Comparison of ENCODE assay signal across 9 mouse cellular contexts in the genomic region with DNA sequence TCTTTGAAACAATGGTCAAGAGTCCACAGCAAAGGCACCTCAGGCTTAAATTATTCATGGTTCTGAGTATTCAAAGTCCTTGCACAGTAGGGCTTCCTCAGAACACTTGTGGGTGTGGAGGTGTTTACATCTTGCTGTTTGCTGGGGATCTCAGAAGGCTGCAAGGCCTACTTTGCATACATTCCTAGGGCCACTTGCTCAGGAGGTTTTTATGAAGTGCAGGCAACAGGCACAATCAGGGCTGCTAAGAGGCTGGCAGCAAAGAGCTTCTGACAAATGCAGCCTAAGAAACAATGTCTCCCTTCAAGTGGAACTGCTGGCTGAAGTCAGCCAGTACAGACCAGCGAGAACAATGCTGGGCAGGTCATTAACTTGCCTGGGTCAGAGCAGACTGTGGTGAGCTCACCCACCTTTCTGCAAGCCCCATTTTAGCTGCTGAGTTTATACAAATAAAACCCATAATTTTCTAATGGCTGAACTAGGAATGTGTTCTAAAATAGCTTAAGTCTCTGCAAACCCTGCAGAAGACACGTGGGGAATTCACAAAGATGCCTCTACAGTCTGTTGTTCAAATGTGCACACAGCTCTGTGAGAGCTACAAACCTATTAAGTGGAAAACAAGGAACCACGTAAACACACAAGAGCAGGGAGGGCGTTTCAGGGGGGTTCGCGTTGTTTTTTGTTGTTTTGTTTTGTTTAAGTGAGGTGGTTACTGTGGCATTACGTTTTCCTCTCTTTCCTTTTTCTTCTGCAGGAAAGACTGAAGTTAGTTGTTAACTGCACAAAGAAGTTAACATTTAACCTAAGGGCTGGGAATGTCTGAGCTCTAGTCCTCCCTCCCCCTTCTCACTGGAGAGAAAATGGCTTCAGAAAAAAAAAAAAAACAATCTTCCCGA.
DNase-seq lines count a peak whose midpoint lies in the region; ATAC-seq and TF ChIP-seq lines count a peak whose summit lies in the region.
"Had no signal": no experiment of that assay in that cellular context is flagged by ENCODE, and none has a peak within 500 bp of the region (broad histone marks: within the 10 kb centered on the region; RNA-seq: fewer than 3 reads in every experiment).

No protein-coding gene starts in this region.

- no peaks in the 10 kb centered on the region; the same call in 1 of the 2 replicates for H3K27me3 ChIP-seq in midbrain, embryonic 10.5 days (ENCODE audit: low read depth, poor library complexity, severe bottlenecking)
- H3K27me3 ChIP-seq in midbrain, embryonic 14.5 days (ENCODE audit: control insufficient read depth, insufficient read depth, low read length), result no peaks in the 10 kb centered on the region
- no peaks in the 10 kb centered on the region for H3K27me3 ChIP-seq in kidney, embryonic 14.5 days (ENCODE audit: control insufficient read depth, insufficient read depth, low read length)
- no peaks in the 10 kb centered on the region for H3K27me3 ChIP-seq in neural tube, embryonic 14.5 days (ENCODE audit: control insufficient read depth, insufficient read depth, low read length)

- peaks cover 58% of the 10 kb centered on the region for H3K4me1 ChIP-seq in midbrain, embryonic 10.5 days
- H3K4me1 ChIP-seq in midbrain, embryonic 14.5 days (ENCODE audit: control insufficient read depth, insufficient read depth, low read length), result no peaks in the 10 kb centered on the region
- peaks cover 19% of the 10 kb centered on the region for H3K4me1 ChIP-seq in embryonic fibroblast, embryonic 13.5 days (ENCODE audit: control insufficient read depth, insufficient read depth, low read length)
- peaks cover 33% of the 10 kb centered on the region for H3K4me1 ChIP-seq in kidney, embryonic 14.5 days (ENCODE audit: control insufficient read depth, insufficient read depth, low read length)
- H3K4me1 ChIP-seq in neural tube, embryonic 14.5 days (ENCODE audit: control insufficient read depth, insufficient read depth, low read length), result no peaks in the 10 kb centered on the region

- no peaks in the 10 kb centered on the region for H3K36me3 ChIP-seq in midbrain, embryonic 10.5 days
- no peaks in the 10 kb centered on the region for H3K36me3 ChIP-seq in midbrain, embryonic 14.5 days (ENCODE audit: control insufficient read depth, insufficient read depth, low read length)
- no peaks in the 10 kb centered on the region for H3K36me3 ChIP-seq in kidney, embryonic 14.5 days (ENCODE audit: control insufficient read depth, insufficient read depth, low read length)
- no peaks in the 10 kb centered on the region for H3K36me3 ChIP-seq in neural tube, embryonic 14.5 days (ENCODE audit: control insufficient read depth, insufficient read depth, low read length)

- TF ChIP-seq CTCF in embryonic fibroblast, embryonic 13.5 days (IDR thresholded peaks at IDR 0.05; ENCODE audit: borderline replicate concordance, insufficient read depth, low read length), result no peak

- no peak overlapping the region for H3K4me2 ChIP-seq in midbrain, embryonic 14.5 days (ENCODE audit: low read length)
- peak overlapping the region; percentile 15; the same call in 1 of the 2 replicates for H3K4me2 ChIP-seq in kidney, embryonic 14.5 days (replicated peaks; ENCODE audit: low read depth, low read length)
- H3K4me2 ChIP-seq in neural tube, embryonic 14.5 days (ENCODE audit: low read depth, low read length), result no peak overlapping the region

- DNase-seq in midbrain, embryonic 10.5 days (ENCODE audit: low spot score), result peak; percentile 59
- DNase-seq in midbrain, embryonic 14.5 days, result no peak
- DNase-seq in left cerebral cortex, adult 18-20 months (ENCODE audit: low spot score in 2 of 2), result no peak
- DNase-seq in ovary, postnatal 14 days (ENCODE audit: low spot score), result no peak
- no peak for DNase-seq in adrenal gland, adult 18-20 months (ENCODE audit: low spot score in 2 of 2)
- DNase-seq: cerebellum, postnatal 10 days had no signal

- no peaks in the 10 kb centered on the region for H3K9me3 ChIP-seq in midbrain, embryonic 10.5 days (replicated peaks)
- H3K9me3 ChIP-seq in midbrain, embryonic 14.5 days (ENCODE audit: control insufficient read depth, low read length), result no peaks in the 10 kb centered on the region
- H3K9me3 ChIP-seq in kidney, embryonic 14.5 days (ENCODE audit: control insufficient read depth, low read length), result no peaks in the 10 kb centered on the region
- no peaks in the 10 kb centered on the region for H3K9me3 ChIP-seq in neural tube, embryonic 14.5 days (ENCODE audit: control insufficient read depth, low read length)

- 21% methylated on average over 8 of the region's 8 CpGs for WGBS in midbrain, embryonic 10.5 days
- 15% methylated on average over 8 of the region's 8 CpGs for WGBS in midbrain, embryonic 14.5 days
- 36% methylated on average over 8 of the region's 8 CpGs for WGBS in kidney, embryonic 14.5 days
- WGBS in neural tube, embryonic 14.5 days, result 12% methylated on average over 8 of the region's 8 CpGs

- no peak overlapping the region for H3K4me3 ChIP-seq in midbrain, embryonic 10.5 days
- no peak overlapping the region for H3K4me3 ChIP-seq in midbrain, embryonic 14.5 days (replicated peaks; ENCODE audit: low read depth, low read length)
- no peak overlapping the region for H3K4me3 ChIP-seq in embryonic fibroblast, embryonic 13.5 days (ENCODE audit: insufficient read depth, low read length)
- H3K4me3 ChIP-seq in kidney, embryonic 14.5 days (ENCODE audit: low read length), result no peak overlapping the region
- H3K4me3 ChIP-seq in neural tube, embryonic 14.5 days (ENCODE audit: low read depth, low read length), result no peak overlapping the region

- no peak for TF ChIP-seq POLR2A in embryonic fibroblast, embryonic 13.5 days (IDR thresholded peaks at IDR 0.05; ENCODE audit: low read depth, low read length)

- ATAC-seq in midbrain, embryonic 14.5 days (ENCODE audit: low FRiP score, low TSS enrichment), result no peak
- ATAC-seq in kidney, embryonic 14.5 days (ENCODE audit: low FRiP score, low TSS enrichment), result peak; percentile 74
- 0 out of 2 replicates have a peak, but pooled peaks have one; percentile 28 for ATAC-seq in neural tube, embryonic 14.5 days (ENCODE audit: low read depth)

- H3K9ac ChIP-seq in midbrain, embryonic 14.5 days (replicated peaks; ENCODE audit: low read length), result no peak overlapping the region
- no peak overlapping the region; the same call in 1 of the 2 replicates for H3K9ac ChIP-seq in kidney, embryonic 14.5 days (ENCODE audit: low read depth, low read length)
- H3K9ac ChIP-seq in neural tube, embryonic 14.5 days (replicated peaks; ENCODE audit: low read depth, low read length), result no peak overlapping the region

- H3K27ac ChIP-seq in midbrain, embryonic 10.5 days (replicated peaks), result peak overlapping the region; percentile 82
- no peak overlapping the region for H3K27ac ChIP-seq in midbrain, embryonic 14.5 days (replicated peaks; ENCODE audit: low read depth, low read length)
- H3K27ac ChIP-seq in embryonic fibroblast, embryonic 13.5 days (ENCODE audit: insufficient read depth, low read length), result 0 out of 2 replicates have a peak overlapping the region, but pooled peaks have one; percentile 4
- H3K27ac ChIP-seq in kidney, embryonic 14.5 days (ENCODE audit: low read depth, low read length), result peak overlapping the region; percentile 90
- H3K27ac ChIP-seq in neural tube, embryonic 14.5 days (ENCODE audit: low read depth, low read length), result no peak overlapping the region

Comparison
In these comparisons a context has a peak if more than half of its experiments do, and no peak if none do; other contexts are left out.
1. H3K27ac ChIP-seq: peak in midbrain, embryonic 10.5 days (single experiment), embryonic fibroblast, embryonic 13.5 days (single experiment) and kidney, embryonic 14.5 days (single experiment); none in midbrain, embryonic 14.5 days (single experiment) and neural tube, embryonic 14.5 days (single experiment).